Mouse (Mus musculus) CH12.LX (cell line): Measurements from ENCODE around the gene Tcea3.

Experiments
- CHD2 ChIP-seq: IDR thresholded peaks from 2 replicates; pipeline ENCODE4 v1.6.1; 2011; ENCODE audit warnings: low read length, improper control_type of control experiment
- CTCF ChIP-seq, 2 experiments: IDR thresholded peaks in 1 of 2; conservative IDR thresholded peaks in 1 of 2; 2 replicates each; pipeline ENCODE4 v1.5.1; 2011 to 2012; ENCODE audit warnings: low read depth in 2 of 2, low read length in 2 of 2, improper control_type of control experiment in 1 of 2, inconsistent platforms in 1 of 2, mild to moderate bottlenecking in 1 of 2, moderate library complexity in 1 of 2
- EP300 ChIP-seq: IDR thresholded peaks from 2 replicates; pipeline ENCODE4 v1.6.1; 2011; ENCODE audit warnings: low read length, improper control_type of control experiment
- JUND ChIP-seq: conservative IDR thresholded peaks from 2 replicates; pipeline ENCODE4 v1.6.1; 2011; ENCODE audit warnings: low read depth, low read length, improper control_type of control experiment
- MAX ChIP-seq: IDR thresholded peaks from 2 replicates; pipeline ENCODE4 v1.6.1; 2011; ENCODE audit warnings: low read length, improper control_type of control experiment
- NRF1 ChIP-seq: IDR thresholded peaks from 2 replicates; pipeline ENCODE4 v1.6.1; 2014; ENCODE audit warnings: low read depth, mild to moderate bottlenecking, inconsistent platforms, low read length, improper control_type of control experiment, moderate library complexity
- POLR2A ChIP-seq: IDR thresholded peaks from 2 replicates; pipeline ENCODE4 v1.6.1; 2011; ENCODE audit warnings: low read depth, mild to moderate bottlenecking, improper control_type of control experiment, low read length
- SMC3 ChIP-seq: IDR thresholded peaks from 2 replicates; pipeline ENCODE4 v1.6.1; 2011; ENCODE audit warnings: low read depth, low read length, improper control_type of control experiment
- TBP ChIP-seq: conservative IDR thresholded peaks from 2 replicates; pipeline ENCODE4 v1.6.1; 2011; ENCODE audit warnings: low read depth, low read length, improper control_type of control experiment
- USF1 ChIP-seq: IDR thresholded peaks from 2 replicates; pipeline ENCODE4 v1.6.1; 2014; ENCODE audit warnings: low read depth, mild to moderate bottlenecking, inconsistent platforms, low read length, improper control_type of control experiment
- USF2 ChIP-seq: conservative IDR thresholded peaks from 2 replicates; pipeline ENCODE4 v1.6.1; 2011; ENCODE audit warnings: low read depth, low read length, improper control_type of control experiment
- ZNF384 ChIP-seq: IDR thresholded peaks from 2 replicates; pipeline ENCODE4 v1.6.1; 2012; ENCODE audit warnings: low read depth, low read length, improper control_type of control experiment, inconsistent platforms

GRCm38 (mm10) chr4:136310229-136311041 is 62.9 kb downstream of the Tcea3 start, which contains the start of gene Hnrnpr:
- no peak for TF ChIP-seq CTCF (conservative IDR thresholded peaks at IDR 0.05 in 1 of 2, IDR thresholded peaks at IDR 0.05 in 1 of 2; ENCODE audit: low read depth in 2 of 2, low read length in 2 of 2)
- TF ChIP-seq USF1: no peak
- TF ChIP-seq POLR2A: peak; percentile 84
- peak; percentile 98 for TF ChIP-seq CHD2
- TF ChIP-seq NRF1: no peak
- no peak for TF ChIP-seq JUND
- TF ChIP-seq SMC3: no peak
- TF ChIP-seq ZNF384: no peak
- TF ChIP-seq MAX: peak; percentile 92
- peak; percentile 21; the same call in 1 of the 2 replicates for TF ChIP-seq TBP
- TF ChIP-seq EP300: no peak
- TF ChIP-seq USF2: no peak
